Mouse (Mus musculus) embryonic facial prominence, embryonic 13.5 days (tissue): ENCODE results near the gene Oard1. TPM values are rescaled to one million over a fixed set of nuclear protein-coding genes. Genes with fewer than 3 reads are reported as not detected.
A peak's percentile ranks its signal among the peaks of the same experiment; 100 is the strongest.

Source experiments
- ATAC-seq: fragments of 200-750 bp; cut with Nextera tagmentation; 2 replicates; pipeline ENCODE4 v1.8.0; 2017; ENCODE audit warnings: low read depth; ENCODE audit not compliant: insufficient number of reproducible peaks, insufficient read depth, low FRiP score, low TSS enrichment
- H3K27ac ChIP-seq: fragments of 300-500 bp; sonication (generic); 2 replicates; pipeline ENCODE4 v1.5.1; 2015; ENCODE audit warnings: moderate library complexity, mild to moderate bottlenecking, inconsistent platforms
- H3K27me3 ChIP-seq: fragments of 300-500 bp; sonication (generic); 2 replicates; pipeline ENCODE4 v1.6.1; 2015; ENCODE audit warnings: mild to moderate bottlenecking, inconsistent platforms
- H3K36me3 ChIP-seq: fragments of 300-500 bp; sonication (generic); 2 replicates; pipeline ENCODE4 v1.6.1; 2015; ENCODE audit warnings: mild to moderate bottlenecking, inconsistent platforms
- H3K4me1 ChIP-seq: fragments of 300-500 bp; sonication (generic); 2 replicates; pipeline ENCODE4 v1.6.1; 2015; ENCODE audit warnings: inconsistent platforms
- H3K4me2 ChIP-seq: fragments of 300-500 bp; sonication (generic); 2 replicates; pipeline ENCODE4 v1.6.1; 2015; ENCODE audit warnings: moderate library complexity, mild to moderate bottlenecking, inconsistent platforms
- H3K4me3 ChIP-seq: fragments of 300-500 bp; sonication (generic); 2 replicates; pipeline ENCODE4 v1.5.1; 2015; ENCODE audit warnings: mild to moderate bottlenecking, inconsistent platforms
- H3K9ac ChIP-seq: fragments of 300-500 bp; sonication (generic); 2 replicates; pipeline ENCODE4 v1.6.1; 2015; ENCODE audit warnings: mild to moderate bottlenecking, inconsistent platforms
- H3K9me3 ChIP-seq: fragments of 300-500 bp; sonication (generic); 2 replicates; pipeline ENCODE4 v1.6.1; 2016; ENCODE audit warnings: inconsistent platforms
- WGBS: fragments of 180-500 bp; shearing (Covaris S2); methylation state at CpG from one replicate; pipeline ENCODE4 v1.1.7; 2015; ENCODE audit warnings: mixed read lengths; 5-methylcytosine and 5-hydroxymethylcytosine counted together
- polyA plus RNA-seq: library from polyadenylated mRNA; unstranded; fragments of >200 nt; fragmentation: Nextera tagmentation; extraction: Ambion mirVana; gene quantifications from 2 replicates; pipeline ENCODE4 v1.2.1, GENCODE M21; 2015

The Oard1 gene
- 53.5 and 57.6 TPM in 2 replicates for polyA plus RNA-seq

GRCm38 (mm10) chr17:48409380-48410298, at the start of gene Oard1, which contains the start of gene Nfya:
Gene Oard1, plus strand, starts transcription at chr17:48410014.
Gene Nfya, minus strand, starts transcription at chr17:48409906.
- Histone ChIP-seq H3K36me3 (peaks cover 16% of the 10 kb centered on the region), H3K9me3 (no peaks in the 10 kb centered on the region), H3K4me2 (peak within 1 kb of the TSS; percentile 79), H3K27ac (peak within 1 kb of the TSS; percentile 100), H3K27me3 (no peaks in the 10 kb centered on the region), H3K9ac (peak within 1 kb of the TSS; percentile 100), H3K4me3 (peak within 1 kb of the TSS; percentile 87), H3K4me1 (peaks cover 27% of the 10 kb centered on the region)
- peak; percentile 97 for ATAC-seq
- under 1% methylated on average over 83 of the region's 84 CpGs for WGBS

GRCm38 (mm10) chr17:48360462-48360861, 49.4 kb upstream of the Oard1 start:
- Histone ChIP-seq H3K9me3 (no peaks in the 10 kb centered on the region), H3K4me3 (no peak overlapping the region), H3K4me2 (no peak overlapping the region), H3K9ac (no peak overlapping the region), H3K27me3 (no peaks in the 10 kb centered on the region), H3K4me1 (no peaks in the 10 kb centered on the region), H3K36me3 (no peaks in the 10 kb centered on the region), H3K27ac (no peak overlapping the region)
- ATAC-seq = no peak
- WGBS = 74% methylated on average over 4 of the region's 4 CpGs

GRCm38 (mm10) chr17:48362346-48362745, 47.5 kb upstream of the Oard1 start:
- WGBS = 81% methylated on average over 3 of the region's 3 CpGs
- Histone ChIP-seq H3K4me3 (no peak overlapping the region), H3K4me2 (no peak overlapping the region), H3K4me1 (no peaks in the 10 kb centered on the region), H3K9me3 (no peaks in the 10 kb centered on the region), H3K36me3 (no peaks in the 10 kb centered on the region), H3K27ac (no peak overlapping the region), H3K27me3 (no peaks in the 10 kb centered on the region), H3K9ac (no peak overlapping the region)
- ATAC-seq = no peak

- WGBS = 88% methylated on average over 8 of the region's 8 CpGs
- no peak overlapping the region for H3K27ac ChIP-seq
- ATAC-seq = no peak
- no peaks in the 10 kb centered on the region for H3K36me3 ChIP-seq
- H3K9me3 ChIP-seq = no peaks in the 10 kb centered on the region
- H3K4me2 ChIP-seq = no peak overlapping the region
- no peaks in the 10 kb centered on the region for H3K4me1 ChIP-seq
- no peaks in the 10 kb centered on the region for H3K27me3 ChIP-seq
- H3K4me3 ChIP-seq = no peak overlapping the region
- H3K9ac ChIP-seq = no peak overlapping the region
Measured at GRCm38 (mm10) chr17:48362966-48363365, 46.8 kb upstream of the Oard1 start.

GRCm38 (mm10) chr17:48363421-48363965, 46.3 kb upstream of the Oard1 start:
- no peak overlapping the region for H3K27ac ChIP-seq
- WGBS = 63% methylated on average over 6 of the region's 6 CpGs

GRCm38 (mm10) chr17:48365511-48366155, 44.2 kb upstream of the Oard1 start:
- no peaks in the 10 kb centered on the region for H3K27me3 ChIP-seq
- H3K27ac ChIP-seq = no peak overlapping the region
- H3K4me2 ChIP-seq = no peak overlapping the region
- H3K9me3 ChIP-seq = no peaks in the 10 kb centered on the region
- no peak for ATAC-seq
- 79% methylated on average over 9 of the region's 9 CpGs for WGBS
- H3K36me3 ChIP-seq = no peaks in the 10 kb centered on the region
- H3K4me3 ChIP-seq = no peak overlapping the region
- H3K9ac ChIP-seq = no peak overlapping the region
- no peaks in the 10 kb centered on the region for H3K4me1 ChIP-seq

More at GRCm38 (mm10) chr17:48363421-48363965, 46.3 kb upstream of the Oard1 start:
- no peak overlapping the region for H3K4me2 ChIP-seq
- H3K9ac ChIP-seq = no peak overlapping the region
- no peaks in the 10 kb centered on the region for H3K4me1 ChIP-seq
- H3K4me3 ChIP-seq = no peak overlapping the region
- H3K9me3 ChIP-seq = no peaks in the 10 kb centered on the region
- H3K27me3 ChIP-seq = no peaks in the 10 kb centered on the region
- no peaks in the 10 kb centered on the region for H3K36me3 ChIP-seq
- no peak for ATAC-seq

GRCm38 (mm10) chr17:48366806-48367205, 43.0 kb upstream of the Oard1 start:
- Histone ChIP-seq H3K9me3 (no peaks in the 10 kb centered on the region), H3K4me1 (no peaks in the 10 kb centered on the region), H3K27ac (no peak overlapping the region), H3K36me3 (no peaks in the 10 kb centered on the region), H3K4me3 (no peak overlapping the region), H3K4me2 (no peak overlapping the region), H3K9ac (no peak overlapping the region), H3K27me3 (no peaks in the 10 kb centered on the region)
- WGBS = 86% methylated on average over 5 of the region's 5 CpGs
- no peak for ATAC-seq

GRCm38 (mm10) chr17:48371621-48372020, 38.2 kb upstream of the Oard1 start:
- Histone ChIP-seq H3K27me3 (no peaks in the 10 kb centered on the region), H3K4me3 (no peak overlapping the region), H3K9ac (no peak overlapping the region), H3K36me3 (no peaks in the 10 kb centered on the region), H3K4me2 (no peak overlapping the region), H3K27ac (no peak overlapping the region), H3K9me3 (no peaks in the 10 kb centered on the region), H3K4me1 (no peaks in the 10 kb centered on the region)
- no peak for ATAC-seq

GRCm38 (mm10) chr17:48372987-48373386, 36.8 kb upstream of the Oard1 start:
- H3K36me3 ChIP-seq = no peaks in the 10 kb centered on the region
- H3K27me3 ChIP-seq = no peaks in the 10 kb centered on the region
- no peak overlapping the region for H3K4me2 ChIP-seq
- no peak for ATAC-seq
- H3K27ac ChIP-seq = no peak overlapping the region
- no peak overlapping the region for H3K9ac ChIP-seq
- 47% methylated on average over 8 of the region's 8 CpGs for WGBS
- H3K4me3 ChIP-seq = no peak overlapping the region
- no peaks in the 10 kb centered on the region for H3K9me3 ChIP-seq
- H3K4me1 ChIP-seq = no peaks in the 10 kb centered on the region

GRCm38 (mm10) chr17:48376102-48376501, 33.7 kb upstream of the Oard1 start:
- Histone ChIP-seq H3K4me3 (no peak overlapping the region), H3K9me3 (no peaks in the 10 kb centered on the region), H3K9ac (no peak overlapping the region), H3K27me3 (no peaks in the 10 kb centered on the region), H3K27ac (no peak overlapping the region), H3K4me2 (no peak overlapping the region), H3K4me1 (no peaks in the 10 kb centered on the region), H3K36me3 (no peaks in the 10 kb centered on the region)
- no peak for ATAC-seq
- WGBS = 85% methylated on average over 1 of the region's 1 CpGs

- no peak for ATAC-seq
- Histone ChIP-seq H3K4me3 (no peak overlapping the region), H3K27ac (no peak overlapping the region), H3K9me3 (no peaks in the 10 kb centered on the region), H3K36me3 (no peaks in the 10 kb centered on the region), H3K4me2 (no peak overlapping the region), H3K9ac (no peak overlapping the region), H3K27me3 (no peaks in the 10 kb centered on the region), H3K4me1 (no peaks in the 10 kb centered on the region)
Measured at GRCm38 (mm10) chr17:48379050-48379449, 30.8 kb upstream of the Oard1 start.
